In genomic region chr16:29816681-29817369, GRCm38 (mm10) we compare ENCODE assay signal across 9 mouse cellular contexts.
A peak's percentile ranks its signal among the peaks of the same experiment; 100 is the strongest.
DNase-seq lines count a peak whose midpoint lies in the region; ATAC-seq and TF ChIP-seq lines count a peak whose summit lies in the region.
"Had no signal": no experiment of that assay in that cellular context is flagged by ENCODE, and none has a peak within 500 bp of the region (broad histone marks: within the 10 kb centered on the region; RNA-seq: fewer than 3 reads in every experiment).

No protein-coding gene starts in this region.

- ATAC-seq in forebrain, embryonic 12.5 days (ENCODE audit: low FRiP score), result no peak
- ATAC-seq in cerebellum, adult (ENCODE audit: insufficient number of reproducible peaks, low FRiP score, low TSS enrichment), result peak; percentile 43
- no peak for ATAC-seq in stomach, embryonic 14.5 days (ENCODE audit: insufficient number of reproducible peaks, insufficient read depth, low FRiP score, low read depth)
- ATAC-seq in kidney, embryonic 16.5 days (ENCODE audit: low FRiP score, low TSS enrichment), result no peak

- no peak for TF ChIP-seq CTCF in kidney, adult 2 months (conservative IDR thresholded peaks at IDR 0.05; ENCODE audit: insufficient read depth, insufficient read length, low read depth, low read length)

- no peak for TF ChIP-seq POLR2A in kidney, adult 2 months (IDR thresholded peaks at IDR 0.05; ENCODE audit: low read depth, low read length)

- H3K4me2 ChIP-seq in forebrain, embryonic 12.5 days, result no peak overlapping the region
- H3K4me2 ChIP-seq in stomach, embryonic 14.5 days (replicated peaks; ENCODE audit: low read depth, low read length), result no peak overlapping the region
- no peak overlapping the region for H3K4me2 ChIP-seq in kidney, embryonic 16.5 days (replicated peaks; ENCODE audit: low read depth, low read length)
- H3K4me2 ChIP-seq: limb, embryonic 12.5 days had no signal

- no peaks in the 10 kb centered on the region for H3K9me3 ChIP-seq in forebrain, embryonic 10.5 days
- no peaks in the 10 kb centered on the region for H3K9me3 ChIP-seq in forebrain, embryonic 12.5 days
- no peaks in the 10 kb centered on the region for H3K9me3 ChIP-seq in stomach, embryonic 14.5 days (ENCODE audit: control insufficient read depth, low read depth, low read length)
- H3K9me3 ChIP-seq in kidney, embryonic 16.5 days (ENCODE audit: low read length), result no peaks in the 10 kb centered on the region
- H3K9me3 ChIP-seq: limb, embryonic 12.5 days had no signal

- H3K27ac ChIP-seq in forebrain, embryonic 10.5 days, result peak overlapping the region; percentile 26; the same call in 1 of the 2 replicates
- H3K27ac ChIP-seq in forebrain, embryonic 12.5 days, result no peak overlapping the region
- H3K27ac ChIP-seq in stomach, embryonic 14.5 days (ENCODE audit: low read length), result peak overlapping the region; percentile 3; the same call in 1 of the 2 replicates
- H3K27ac ChIP-seq in kidney, embryonic 16.5 days (ENCODE audit: low read length), result no peak overlapping the region
- H3K27ac ChIP-seq in kidney, adult 2 months (ENCODE audit: insufficient read depth, low read depth, low read length), result no peak overlapping the region
- H3K27ac ChIP-seq: limb, embryonic 12.5 days had no signal

- H3K36me3 ChIP-seq in forebrain, embryonic 10.5 days (replicated peaks), result no peaks in the 10 kb centered on the region
- no peaks in the 10 kb centered on the region for H3K36me3 ChIP-seq in forebrain, embryonic 12.5 days (replicated peaks)
- no peaks in the 10 kb centered on the region for H3K36me3 ChIP-seq in stomach, embryonic 14.5 days (ENCODE audit: control insufficient read depth, insufficient read depth, low read length)
- no peaks in the 10 kb centered on the region for H3K36me3 ChIP-seq in kidney, embryonic 16.5 days (ENCODE audit: insufficient read depth, low read length)
- H3K36me3 ChIP-seq in kidney, adult 2 months (ENCODE audit: control insufficient read depth, insufficient read depth, low read length), result no peaks in the 10 kb centered on the region
- H3K36me3 ChIP-seq: limb, embryonic 12.5 days had no signal

- WGBS in forebrain, embryonic 10.5 days, result 77% methylated on average over 10 of the region's 10 CpGs
- 78% methylated on average over 10 of the region's 10 CpGs for WGBS in forebrain, embryonic 12.5 days
- 54% methylated on average over 10 of the region's 10 CpGs for WGBS in stomach, embryonic 14.5 days
- 49% methylated on average over 10 of the region's 10 CpGs for WGBS in kidney, embryonic 16.5 days
- WGBS in kidney, adult 2 months, result 57% methylated on average over 10 of the region's 10 CpGs

- no peak overlapping the region for H3K4me3 ChIP-seq in forebrain, embryonic 10.5 days
- H3K4me3 ChIP-seq in forebrain, embryonic 12.5 days (replicated peaks), result no peak overlapping the region
- no peak overlapping the region for H3K4me3 ChIP-seq in stomach, embryonic 14.5 days (ENCODE audit: low read depth, low read length)
- H3K4me3 ChIP-seq in kidney, embryonic 16.5 days (ENCODE audit: low read length), result no peak overlapping the region
- no peak overlapping the region for H3K4me3 ChIP-seq in kidney, adult 2 months (ENCODE audit: insufficient read depth, low read depth, low read length)
- H3K4me3 ChIP-seq: limb, embryonic 12.5 days had no signal

- DNase-seq in forebrain, embryonic 10.5 days (ENCODE audit: extremely low spot score, low spot score), result no peak
- DNase-seq in gastrocnemius, adult 8-10 months (ENCODE audit: low spot score in 2 of 2), result peak; percentile 39 to 56
- peak; percentile 70 for DNase-seq in left cerebral cortex, adult 11 months (ENCODE audit: low spot score)
- no peak for DNase-seq in kidney, adult 2 months

- peaks cover 69% of the 10 kb centered on the region for H3K27me3 ChIP-seq in forebrain, embryonic 10.5 days (ENCODE audit: poor library complexity, severe bottlenecking)
- H3K27me3 ChIP-seq in forebrain, embryonic 12.5 days, result peaks cover 33% of the 10 kb centered on the region
- H3K27me3 ChIP-seq in stomach, embryonic 14.5 days (ENCODE audit: control insufficient read depth, insufficient read depth, low read length), result no peaks in the 10 kb centered on the region
- peaks cover 16% of the 10 kb centered on the region for H3K27me3 ChIP-seq in kidney, embryonic 16.5 days (ENCODE audit: insufficient read depth, low read length)
- no peaks in the 10 kb centered on the region for H3K27me3 ChIP-seq in kidney, adult 2 months (replicated peaks; ENCODE audit: control insufficient read depth, insufficient read depth, low read length)

- H3K4me1 ChIP-seq in forebrain, embryonic 10.5 days, result peaks cover 71% of the 10 kb centered on the region
- peaks cover 34% of the 10 kb centered on the region for H3K4me1 ChIP-seq in forebrain, embryonic 12.5 days
- H3K4me1 ChIP-seq in stomach, embryonic 14.5 days (ENCODE audit: control insufficient read depth, insufficient read depth, low read length), result peaks cover 38% of the 10 kb centered on the region
- H3K4me1 ChIP-seq in kidney, embryonic 16.5 days (ENCODE audit: insufficient read depth, low read length), result peaks cover 42% of the 10 kb centered on the region
- peaks cover 11% of the 10 kb centered on the region; the same call in 1 of the 2 replicates for H3K4me1 ChIP-seq in kidney, adult 2 months (ENCODE audit: control insufficient read depth, insufficient read depth, low read length)

- H3K9ac ChIP-seq in forebrain, embryonic 12.5 days, result no peak overlapping the region
- H3K9ac ChIP-seq in stomach, embryonic 14.5 days (replicated peaks; ENCODE audit: low read depth, low read length), result no peak overlapping the region
- H3K9ac ChIP-seq in kidney, embryonic 16.5 days (replicated peaks; ENCODE audit: low read length), result no peak overlapping the region
- H3K9ac ChIP-seq: limb, embryonic 12.5 days had no signal

Comparison
In these comparisons a context has a peak if more than half of its experiments do, and no peak if none do; other contexts are left out.
1. H3K27ac ChIP-seq: peak in forebrain, embryonic 10.5 days (single experiment) and stomach, embryonic 14.5 days (single experiment); none in forebrain, embryonic 12.5 days (single experiment), kidney, embryonic 16.5 days (single experiment) and kidney, adult 2 months (single experiment).
2. DNase-seq: peak in gastrocnemius, adult 8-10 months (2 of 2) and left cerebral cortex, adult 11 months (single experiment); none in forebrain, embryonic 10.5 days (single experiment) and kidney, adult 2 months (single experiment).